Mouse (Mus musculus) brain, embryonic 14.5 days (tissue): ENCODE data around the gene Kalrn. TPM values are rescaled to one million over a fixed set of nuclear protein-coding genes. Genes with fewer than 3 reads are reported as not detected.
A peak's percentile ranks its signal among the peaks of the same experiment; 100 is the strongest.
"Not testable (repeated sequence)": the region's sequence is repeated elsewhere in the genome, so short reads cannot be mapped to it uniquely, and the experiment has no call there.

Experiments
- DNase-seq: peaks from one replicate; pipeline ENCODE4 v3.0.0-alpha.2; 2011; ENCODE audit warnings: low read depth
- CTCF ChIP-seq: fragments of 200-500 bp; IDR thresholded peaks from 2 replicates; pipeline ENCODE4 v1.5.1; 2012; ENCODE audit warnings: inconsistent platforms, mild to moderate bottlenecking, moderate library complexity, borderline replicate concordance; ENCODE audit not compliant: insufficient read depth, insufficient read length; ENCODE audit errors: extremely low read depth
- POLR2A ChIP-seq: fragments of 200-500 bp; IDR thresholded peaks from 2 replicates; pipeline ENCODE4 v1.6.1; 2012; ENCODE audit warnings: mild to moderate bottlenecking, inconsistent platforms, borderline replicate concordance; ENCODE audit not compliant: poor library complexity, insufficient read depth, insufficient read length, severe bottlenecking; ENCODE audit errors: extremely low read depth
- polyA plus RNA-seq: library from polyadenylated mRNA; depleted of rRNA; stranded (reverse); fragments of >200 nt; gene quantifications from 2 replicates; pipeline ENCODE4 v1.2.3, GENCODE M21; 2012

Kalrn gene
- polyA plus RNA-seq, 1 experiment: 52.2 TPM

- TF ChIP-seq CTCF (no peak), POLR2A (no peak)
- peak; percentile 50 for DNase-seq
Measured at GRCm38 (mm10) chr16:34081683-34082438, 491.5 kb downstream of the Kalrn start.

- not testable (repeated sequence) for DNase-seq
Measured at GRCm38 (mm10) chr16:34081314-34081682, 492.0 kb downstream of the Kalrn start.

- no peak for TF ChIP-seq CTCF
- TF ChIP-seq POLR2A: no peak
- DNase-seq: peak; percentile 34
Measured at GRCm38 (mm10) chr16:34080818-34081217, 492.5 kb downstream of the Kalrn start.

- no peak for DNase-seq
- TF ChIP-seq CTCF (no peak), POLR2A (no peak)
Measured at GRCm38 (mm10) chr16:34079511-34079910, 493.8 kb downstream of the Kalrn start.

GRCm38 (mm10) chr16:34078732-34079131, 494.6 kb downstream of the Kalrn start:
- TF ChIP-seq CTCF (no peak), POLR2A (no peak)
- no peak for DNase-seq

GRCm38 (mm10) chr16:34076101-34076500, 497.2 kb downstream of the Kalrn start:
- TF ChIP-seq CTCF (no peak), POLR2A (no peak)
- DNase-seq: no peak

- TF ChIP-seq POLR2A (no peak), CTCF (no peak)
- DNase-seq: no peak
Measured at GRCm38 (mm10) chr16:34073930-34074329, 499.4 kb downstream of the Kalrn start.

GRCm38 (mm10) chr16:34072136-34072535, 501.2 kb downstream of the Kalrn start:
- no peak for TF ChIP-seq POLR2A
- no peak for TF ChIP-seq CTCF
- DNase-seq: no peak

- DNase-seq: no peak
- TF ChIP-seq POLR2A (no peak), CTCF (no peak)
Measured at GRCm38 (mm10) chr16:34071223-34071825, 502.0 kb downstream of the Kalrn start.

GRCm38 (mm10) chr16:34069481-34069880, 503.9 kb downstream of the Kalrn start:
- TF ChIP-seq CTCF: no peak
- TF ChIP-seq POLR2A: no peak
- no peak for DNase-seq

- TF ChIP-seq CTCF (no peak), POLR2A (no peak)
- no peak for DNase-seq
Measured at GRCm38 (mm10) chr16:34066922-34067321, 506.4 kb downstream of the Kalrn start.

GRCm38 (mm10) chr16:34066376-34066775, 507.0 kb downstream of the Kalrn start:
- TF ChIP-seq POLR2A (no peak), CTCF (no peak)
- no peak for DNase-seq

GRCm38 (mm10) chr16:34063313-34063712, 510.0 kb downstream of the Kalrn start:
- peak; percentile 69 for DNase-seq
- no peak for TF ChIP-seq POLR2A
- TF ChIP-seq CTCF: no peak
